Comparison of ENCODE assay signal across 8 mouse cellular contexts in genomic region chrX:7878495-7878894, GRCm38 (mm10). TPM values are rescaled to one million over a fixed set of nuclear protein-coding genes. Genes with fewer than 3 reads are reported as not detected.
A peak's percentile ranks its signal among the peaks of the same experiment; 100 is the strongest.
DNase-seq lines count a peak whose midpoint lies in the region; ATAC-seq and TF ChIP-seq lines count a peak whose summit lies in the region.

No protein-coding gene starts in this region.

- WGBS in liver, adult 2 months, result under 1% methylated on average over 21 of the region's 21 CpGs
- 17% methylated on average over 21 of the region's 21 CpGs for WGBS in heart, embryonic 12.5 days
- 29% methylated on average over 21 of the region's 21 CpGs for WGBS in limb, embryonic 14.5 days

- H3K79me2 ChIP-seq in liver, adult 2 months (ENCODE audit: control insufficient read depth, insufficient read depth, low read length), result no peaks in the 10 kb centered on the region

- no peak for TF ChIP-seq CTCF in liver, adult 2 months (IDR thresholded peaks at IDR 0.05; ENCODE audit: low read depth, low read length)

- H3K36me3 ChIP-seq in liver, adult 2 months (ENCODE audit: control insufficient read depth, insufficient read depth, low read length), result no peaks in the 10 kb centered on the region; the same call in 1 of the 2 replicates
- peaks cover 17% of the 10 kb centered on the region for H3K36me3 ChIP-seq in ES-E14 (ENCODE audit: control insufficient read depth, insufficient read depth, low read length, poor library complexity, severe bottlenecking)
- peaks cover 14% of the 10 kb centered on the region for H3K36me3 ChIP-seq in heart, embryonic 12.5 days
- peaks cover 6% of the 10 kb centered on the region; the same call in 1 of the 2 replicates for H3K36me3 ChIP-seq in limb, embryonic 14.5 days (ENCODE audit: control insufficient read depth, insufficient read depth, low read length)
- H3K36me3 ChIP-seq in splenic B cell, adult 2 months (ENCODE audit: control insufficient read depth, insufficient read depth, low read length, poor library complexity, severe bottlenecking), result peaks cover 1% of the 10 kb centered on the region

- TF ChIP-seq POLR2A in liver, adult 2 months (IDR thresholded peaks at IDR 0.05; ENCODE audit: extremely low read depth, insufficient read depth, low read length), result no peak
- no peak for TF ChIP-seq POLR2A in limb, embryonic 14.5 days (IDR thresholded peaks at IDR 0.05; ENCODE audit: borderline replicate concordance, extremely low read depth, insufficient read depth, insufficient read length)

- in situ Hi-C loops in ES-E14 (cut with MboI; ENCODE audit: low sequenced_read_pairs in 2 of 2, unreplicated experiment in 2 of 2), result no loop called here

- peak overlapping the region; percentile 62; the same call in 1 of the 2 replicates for H3K4me3 ChIP-seq in liver, adult 2 months (ENCODE audit: insufficient read depth, low read depth, low read length)
- peak overlapping the region; percentile 84 to 88 for H3K4me3 ChIP-seq in ES-E14 (ENCODE audit: insufficient read depth in 1 of 2, low read depth in 1 of 2, low read length in 2 of 2, poor library complexity in 1 of 2, severe bottlenecking in 1 of 2)
- H3K4me3 ChIP-seq in heart, embryonic 12.5 days, result peak overlapping the region; percentile 52
- H3K4me3 ChIP-seq in limb, embryonic 14.5 days (replicated peaks; ENCODE audit: low read length), result peak overlapping the region; percentile 40

- H3K9ac ChIP-seq in liver, adult 2 months (ENCODE audit: low read depth, low read length), result peak overlapping the region; percentile 68
- H3K9ac ChIP-seq in ES-E14 (ENCODE audit: insufficient read depth, low read depth, low read length, poor library complexity, severe bottlenecking), result peak overlapping the region; percentile 83
- H3K9ac ChIP-seq in heart, embryonic 12.5 days, result peak overlapping the region; percentile 73
- H3K9ac ChIP-seq in limb, embryonic 14.5 days (ENCODE audit: low read depth, low read length, severe bottlenecking), result peak overlapping the region; percentile 34; the same call in 1 of the 2 replicates

- H3K4me2 ChIP-seq in heart, embryonic 12.5 days, result peak overlapping the region; percentile 91
- peak overlapping the region; percentile 77 for H3K4me2 ChIP-seq in limb, embryonic 14.5 days (replicated peaks; ENCODE audit: low read depth, low read length, severe bottlenecking)

- DNase-seq in liver, adult 2 months (ENCODE audit: extremely low read depth, low read depth, low spot score), result no peak
- DNase-seq in liver (no peak), ES-E14 (ENCODE audit: low read depth, low spot score) (no peak)
- peak; percentile 70 for DNase-seq in cerebellum, adult 11-12 months
- no peak for DNase-seq in limb, embryonic 14.5 days (ENCODE audit: low spot score)
- peak; percentile 31 for DNase-seq in splenic B cell, adult 2 months (ENCODE audit: low read depth, low spot score)

- no peaks in the 10 kb centered on the region for H3K9me3 ChIP-seq in ES-E14 (ENCODE audit: control insufficient read depth, insufficient read depth, low read depth, low read length)
- no peaks in the 10 kb centered on the region for H3K9me3 ChIP-seq in heart, embryonic 12.5 days (replicated peaks)
- H3K9me3 ChIP-seq in limb, embryonic 14.5 days (ENCODE audit: control insufficient read depth, low read length), result no peaks in the 10 kb centered on the region

- 0 out of 2 replicates have a peak, but pooled peaks have one; percentile 13 for ATAC-seq in heart, embryonic 12.5 days (ENCODE audit: insufficient number of reproducible peaks, low FRiP score)
- ATAC-seq in limb, embryonic 14.5 days (ENCODE audit: low FRiP score, low read depth), result peak; percentile 7; the same call in 1 of the 2 replicates
- no peak for ATAC-seq in megakaryocyte progenitor cell, adult 5-6 weeks (replicated peaks; ENCODE audit: poor library complexity)

- H3K4me1 ChIP-seq in liver, adult 2 months (ENCODE audit: control insufficient read depth, insufficient read depth, low read length), result no peaks in the 10 kb centered on the region
- H3K4me1 ChIP-seq in ES-E14 (ENCODE audit: control insufficient read depth in 2 of 2, insufficient read depth in 2 of 2, low read length in 2 of 2, poor library complexity in 1 of 2), result peaks cover 0 to 5% of the 10 kb centered on the region in 2 experiments; a peak in 2 of 4 replicates
- peaks cover 7% of the 10 kb centered on the region; the same call in 1 of the 2 replicates for H3K4me1 ChIP-seq in heart, embryonic 12.5 days (replicated peaks)
- H3K4me1 ChIP-seq in limb, embryonic 14.5 days (ENCODE audit: control insufficient read depth, insufficient read depth, low read length), result no peaks in the 10 kb centered on the region

- H3K27ac ChIP-seq in liver, adult 2 months (replicated peaks; ENCODE audit: insufficient read depth, low read depth, low read length), result no peak overlapping the region; the same call in 1 of the 2 replicates
- H3K27ac ChIP-seq in ES-E14 (ENCODE audit: insufficient read depth, low read depth, low read length, poor library complexity, severe bottlenecking), result peak overlapping the region; percentile 18; the same call in 1 of the 2 replicates
- no peak overlapping the region for H3K27ac ChIP-seq in heart, embryonic 12.5 days (ENCODE audit: poor library complexity, severe bottlenecking)
- no peak overlapping the region for H3K27ac ChIP-seq in limb, embryonic 14.5 days (replicated peaks; ENCODE audit: low read depth, low read length)

- no peaks in the 10 kb centered on the region for H3K27me3 ChIP-seq in liver, adult 2 months (ENCODE audit: control insufficient read depth, insufficient read depth, low read length)
- H3K27me3 ChIP-seq in heart, embryonic 12.5 days (replicated peaks), result 0 out of 2 replicates have a peak, but pooled peaks cover 6% of the 10 kb centered on the region
- H3K27me3 ChIP-seq in limb, embryonic 14.5 days (ENCODE audit: control insufficient read depth, insufficient read depth, low read length), result no peaks in the 10 kb centered on the region
- H3K27me3 ChIP-seq in splenic B cell, adult 2 months (ENCODE audit: control insufficient read depth, insufficient read depth, low read length, poor library complexity, severe bottlenecking), result no peaks in the 10 kb centered on the region

TF ChIP-seq in ES-E14, 5 proteins besides CTCF, POLR2A, EP300 and RAD21:
- TF ChIP-seq HCFC1 (IDR thresholded peaks at IDR 0.05; ENCODE audit: borderline replicate concordance, insufficient read depth, low read length), result no peak
- TF ChIP-seq ZC3H11A (IDR thresholded peaks at IDR 0.05; ENCODE audit: borderline replicate concordance, low read depth, low read length), result no peak
- no peak for TF ChIP-seq CHD2 (IDR thresholded peaks at IDR 0.05; ENCODE audit: low read depth, low read length)
- TF ChIP-seq ZNF384 (IDR thresholded peaks at IDR 0.05; ENCODE audit: low read depth, low read length), result no peak
- no peak for TF ChIP-seq MAFK (IDR thresholded peaks at IDR 0.05; ENCODE audit: insufficient read depth, low read depth, low read length)

RNA-seq across cellular contexts. Expression of gene Pim2, which starts 0.4 kb away (rescaled TPM):
- 0.74 and 1.9 TPM in 2 replicates for total RNA-seq in liver, adult 2 months (2014; rRNA removed)
- 4.7 and 5.4 TPM in 2 replicates for polyA plus RNA-seq in liver, adult 2 months (2012; rRNA removed)
- total RNA-seq in ES-E14 (2012; rRNA removed), result 17.2 and 20.8 TPM in 2 replicates
- polyA plus RNA-seq in heart, embryonic 12.5 days (2016; fragmentation: Nextera tagmentation; extraction: Ambion mirVana), result 6.4 and 6.8 TPM in 2 replicates
- 9.3 and 11.8 TPM in 2 replicates for polyA plus RNA-seq in limb, embryonic 14.5 days (2012; rRNA removed)
- polyA plus RNA-seq in limb, embryonic 14.5 days (2014; fragmentation: Nextera tagmentation; extraction: Ambion mirVana), result 4.2 and 4.6 TPM in 2 replicates
- total RNA-seq in megakaryocyte progenitor cell, adult 5-6 weeks (2015), result 5.9 TPM in 2 replicates
- total RNA-seq in megakaryocyte progenitor cell, adult 5-6 weeks (2017), result 1.2 and 1.5 TPM in 2 replicates

RNA-seq across cellular contexts. Expression of gene Slc35a2, which starts 5.3 kb away (rescaled TPM):
- total RNA-seq in liver, adult 2 months (2014; rRNA removed), result 10.6 and 11.5 TPM in 2 replicates
- 34.7 and 42.6 TPM in 2 replicates for polyA plus RNA-seq in liver, adult 2 months (2012; rRNA removed)
- 38.3 and 51.2 TPM in 2 replicates for total RNA-seq in ES-E14 (2012; rRNA removed)
- 25.9 and 26.8 TPM in 2 replicates for polyA plus RNA-seq in heart, embryonic 12.5 days (2016; fragmentation: Nextera tagmentation; extraction: Ambion mirVana)
- 74.0 and 119 TPM in 2 replicates for polyA plus RNA-seq in limb, embryonic 14.5 days (2012; rRNA removed)
- 29.1 and 30.0 TPM in 2 replicates for polyA plus RNA-seq in limb, embryonic 14.5 days (2014; fragmentation: Nextera tagmentation; extraction: Ambion mirVana)
- 8.9 and 10.4 TPM in 2 replicates for total RNA-seq in megakaryocyte progenitor cell, adult 5-6 weeks (2015)
- 12.2 and 25.1 TPM in 2 replicates for total RNA-seq in megakaryocyte progenitor cell, adult 5-6 weeks (2017)

RNA-seq across cellular contexts. Expression of gene Pqbp1, which starts 20.6 kb away (rescaled TPM):
- total RNA-seq in liver, adult 2 months (2014; rRNA removed), result 14.3 and 15.3 TPM in 2 replicates
- 49.1 and 51.2 TPM in 2 replicates for polyA plus RNA-seq in liver, adult 2 months (2012; rRNA removed)
- total RNA-seq in ES-E14 (2012; rRNA removed), result 47.3 and 69.9 TPM in 2 replicates
- polyA plus RNA-seq in heart, embryonic 12.5 days (2016; fragmentation: Nextera tagmentation; extraction: Ambion mirVana), result 83.8 and 91.4 TPM in 2 replicates
- polyA plus RNA-seq in limb, embryonic 14.5 days (2012; rRNA removed), result 106 and 138 TPM in 2 replicates
- 93.0 and 105 TPM in 2 replicates for polyA plus RNA-seq in limb, embryonic 14.5 days (2014; fragmentation: Nextera tagmentation; extraction: Ambion mirVana)
- 25.1 and 30.3 TPM in 2 replicates for total RNA-seq in megakaryocyte progenitor cell, adult 5-6 weeks (2015)
- 136 and 167 TPM in 2 replicates for total RNA-seq in megakaryocyte progenitor cell, adult 5-6 weeks (2017)

RNA-seq across cellular contexts. Expression of gene Timm17b, which starts 20.7 kb away (rescaled TPM):
- total RNA-seq in liver, adult 2 months (2014; rRNA removed), result 20.7 and 27.5 TPM in 2 replicates
- 53.7 and 58.2 TPM in 2 replicates for polyA plus RNA-seq in liver, adult 2 months (2012; rRNA removed)
- 39.2 and 58.5 TPM in 2 replicates for total RNA-seq in ES-E14 (2012; rRNA removed)
- 117 and 130 TPM in 2 replicates for polyA plus RNA-seq in heart, embryonic 12.5 days (2016; fragmentation: Nextera tagmentation; extraction: Ambion mirVana)
- polyA plus RNA-seq in limb, embryonic 14.5 days (2012; rRNA removed), result 50.1 and 57.8 TPM in 2 replicates
- polyA plus RNA-seq in limb, embryonic 14.5 days (2014; fragmentation: Nextera tagmentation; extraction: Ambion mirVana), result 187 and 196 TPM in 2 replicates
- total RNA-seq in megakaryocyte progenitor cell, adult 5-6 weeks (2015), result 116 and 133 TPM in 2 replicates
- total RNA-seq in megakaryocyte progenitor cell, adult 5-6 weeks (2017), result 79.3 and 90.7 TPM in 2 replicates

RNA-seq across cellular contexts. Expression of gene Gm10491, which starts 29.1 kb away (rescaled TPM):
- not detected in 2 replicates for total RNA-seq in liver, adult 2 months (2014; rRNA removed)
- polyA plus RNA-seq in liver, adult 2 months (2012; rRNA removed), result not detected in 2 replicates
- total RNA-seq in ES-E14 (2012; rRNA removed), result not detected in 2 replicates
- not detected in 2 replicates for polyA plus RNA-seq in heart, embryonic 12.5 days (2016; fragmentation: Nextera tagmentation; extraction: Ambion mirVana)
- not detected in 2 replicates for polyA plus RNA-seq in limb, embryonic 14.5 days (2012; rRNA removed)
- polyA plus RNA-seq in limb, embryonic 14.5 days (2014; fragmentation: Nextera tagmentation; extraction: Ambion mirVana), result not detected in 2 replicates
- not detected in 2 replicates for total RNA-seq in megakaryocyte progenitor cell, adult 5-6 weeks (2015)
- total RNA-seq in megakaryocyte progenitor cell, adult 5-6 weeks (2017), result not detected in 2 replicates

Comparison
In these comparisons a context has a peak if more than half of its experiments do, and no peak if none do; other contexts are left out.
1. DNase-seq: peak in cerebellum, adult 11-12 months (single experiment) and splenic B cell, adult 2 months (single experiment); none in liver, adult 2 months (single experiment), liver (single experiment), ES-E14 (single experiment) and limb, embryonic 14.5 days (single experiment).
2. Peak in every context shown above with its lines, with median percentiles within 50 percentile points of each other: H3K4me3 ChIP-seq and H3K9ac ChIP-seq.